Mouse (Mus musculus) brown adipose tissue, adult 24 weeks (tissue): ENCODE results near the gene Fyb2. TPM values are rescaled to one million over a fixed set of nuclear protein-coding genes. Genes with fewer than 3 reads are reported as not detected.

Experiments used
- H3K27ac ChIP-seq: fragments of 200-500 bp; replicated peaks from 2 replicates; pipeline ENCODE4 v1.5.1; 2012; ENCODE audit warnings: low read depth, mild to moderate bottlenecking, low read length
- H3K4me1 ChIP-seq: fragments of 200-500 bp; 2 replicates; pipeline ENCODE4 v1.6.1; 2012; ENCODE audit warnings: low read length, mixed read lengths; ENCODE audit not compliant: control insufficient read depth, insufficient read depth, insufficient read length
- H3K4me3 ChIP-seq: fragments of 200-500 bp; 2 replicates; pipeline ENCODE4 v1.5.1; 2012; ENCODE audit warnings: low read depth, mild to moderate bottlenecking, low read length, moderate library complexity; ENCODE audit not compliant: insufficient read depth
- polyA plus RNA-seq: library from polyadenylated mRNA; stranded (reverse); fragments of >200 nt; gene quantifications from 2 replicates; pipeline ENCODE4 v1.2.4, GENCODE M21; 2012; ENCODE audit not compliant: missing spikeins, insufficient read depth, insufficient read length

The Fyb2 gene
- polyA plus RNA-seq, 1 experiment: not detected

DNA sequence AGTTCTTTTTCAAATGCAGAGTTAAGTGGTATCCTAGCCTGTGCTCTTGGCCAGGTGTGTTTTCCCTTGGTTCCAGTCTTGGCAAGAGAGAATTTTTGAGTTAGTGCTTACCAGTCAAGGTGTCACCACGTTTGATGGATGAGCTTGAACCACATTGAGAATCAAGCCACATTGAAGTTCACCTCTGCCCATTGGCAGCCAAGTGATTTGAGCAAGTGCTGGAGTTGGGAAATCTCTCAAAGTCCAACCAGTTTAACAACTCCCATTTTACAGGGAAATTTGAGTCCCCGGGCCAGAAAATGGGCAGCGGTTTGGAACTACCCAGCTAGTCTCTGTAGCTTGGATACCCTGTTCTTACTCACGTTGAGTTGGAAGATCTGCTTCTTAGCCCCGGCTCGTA lies 4.8 kb downstream of the Fyb2 start:
- no peaks in the 10 kb centered on the region for H3K4me1 ChIP-seq
- no peak overlapping the region for H3K27ac ChIP-seq
- H3K4me3 ChIP-seq: no peak overlapping the region

DNA sequence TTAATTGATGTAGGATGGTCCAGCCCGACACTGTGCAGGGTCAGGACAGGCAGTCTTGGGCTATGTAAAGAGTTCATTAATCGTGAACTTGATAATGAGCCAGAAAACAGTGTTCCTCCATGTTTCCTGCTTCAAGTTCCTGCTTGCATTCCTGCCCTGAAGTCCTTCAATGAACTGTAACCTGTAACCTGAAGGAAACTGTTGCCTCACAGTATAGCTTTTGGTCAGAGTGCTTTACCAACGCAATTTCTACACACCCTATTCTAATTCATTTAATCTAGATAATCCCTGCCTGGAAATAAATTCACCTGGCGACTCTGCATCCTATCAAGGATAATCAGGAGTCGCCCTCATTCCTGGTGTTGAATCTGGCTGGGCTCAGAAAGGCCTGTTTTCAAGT lies 12.1 kb downstream of the Fyb2 start:
- no peak overlapping the region for H3K27ac ChIP-seq
- no peaks in the 10 kb centered on the region for H3K4me1 ChIP-seq

DNA sequence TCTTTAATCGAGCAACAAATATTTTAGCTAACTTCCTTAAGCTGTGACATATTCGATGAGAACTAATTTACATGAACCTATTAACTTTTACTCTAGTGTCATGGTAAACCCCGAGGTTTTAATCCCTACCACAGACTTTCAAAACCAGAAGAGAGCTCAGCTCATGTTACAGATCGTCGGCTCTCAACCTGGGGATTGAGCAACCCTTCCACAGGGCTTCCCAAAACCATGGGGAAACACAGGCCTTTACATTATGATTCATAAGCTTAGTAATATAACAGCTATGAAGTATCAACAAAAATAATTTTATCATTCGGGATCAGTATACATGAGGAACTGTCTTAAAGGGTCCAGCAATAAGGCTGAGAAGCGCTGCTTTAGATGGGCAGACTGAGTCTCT lies 15.9 kb downstream of the Fyb2 start:
- no peak overlapping the region for H3K4me3 ChIP-seq
- H3K4me1 ChIP-seq: no peaks in the 10 kb centered on the region
- H3K27ac ChIP-seq: no peak overlapping the region

More for the DNA sequence above, 12.1 kb downstream of the Fyb2 start:
- H3K4me3 ChIP-seq: no peak overlapping the region

DNA sequence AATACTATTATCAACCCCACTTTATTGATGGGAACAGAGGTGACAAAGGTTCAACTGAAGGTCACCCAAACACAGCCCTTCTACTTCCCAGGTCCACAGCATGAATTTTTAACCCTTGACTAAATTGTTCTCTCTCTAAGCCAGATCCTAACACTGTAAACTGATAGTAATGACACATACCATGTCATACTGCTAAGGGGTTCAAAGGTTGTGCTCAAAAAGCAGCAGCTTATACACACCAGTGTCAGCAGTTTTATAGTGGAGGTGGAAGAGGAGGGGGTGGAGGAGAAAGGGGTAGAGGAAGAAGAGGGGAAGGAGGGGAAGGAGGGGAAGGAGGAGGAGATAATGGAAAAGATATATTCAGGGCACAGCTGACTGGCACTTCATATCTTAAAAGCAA lies 20.4 kb downstream of the Fyb2 start:
- Histone ChIP-seq H3K27ac (no peak overlapping the region), H3K4me3 (no peak overlapping the region), H3K4me1 (no peaks in the 10 kb centered on the region)

DNA sequence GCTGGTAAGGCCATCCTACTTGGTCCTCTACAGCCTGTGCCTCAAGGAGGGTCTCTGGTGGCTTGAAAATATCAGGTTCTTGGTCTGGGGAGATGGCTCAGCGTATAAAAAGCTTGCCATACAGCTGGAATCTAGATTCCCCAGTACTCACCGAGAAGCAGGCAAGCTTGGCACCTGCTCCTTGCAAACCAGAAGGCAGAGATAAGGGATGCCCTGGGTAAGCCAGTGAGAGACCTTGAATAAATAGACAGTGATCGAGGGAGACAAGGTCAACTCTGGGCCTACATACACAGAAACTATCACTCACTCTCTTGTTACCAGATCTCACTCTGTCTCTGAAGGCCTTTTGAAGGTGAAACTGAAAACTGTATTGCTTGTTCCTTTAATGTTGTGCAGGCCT lies 21.7 kb downstream of the Fyb2 start:
- Histone ChIP-seq H3K27ac (no peak overlapping the region), H3K4me3 (no peak overlapping the region), H3K4me1 (no peaks in the 10 kb centered on the region)

DNA sequence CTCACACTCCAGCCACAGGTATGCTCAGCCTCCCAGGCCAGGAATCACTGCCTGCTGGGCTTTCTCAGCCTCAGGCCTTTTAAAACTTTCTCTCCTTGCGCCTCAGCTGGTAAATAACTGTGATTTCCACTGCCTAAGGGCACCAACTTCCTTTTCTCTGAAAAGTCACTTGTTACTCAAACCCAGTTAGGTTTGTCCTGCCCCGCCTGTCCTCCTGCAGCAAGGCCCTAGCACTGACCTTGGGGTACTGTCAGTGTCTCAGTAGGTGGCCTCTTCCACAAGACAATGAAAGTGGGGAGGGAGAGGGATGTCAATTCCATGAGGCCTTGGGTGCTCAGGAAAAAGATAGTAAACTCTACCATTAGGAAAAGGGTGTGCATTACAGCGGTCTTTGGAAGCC lies 22.2 kb downstream of the Fyb2 start:
- Histone ChIP-seq H3K27ac (no peak overlapping the region), H3K4me3 (no peak overlapping the region), H3K4me1 (no peaks in the 10 kb centered on the region)

DNA sequence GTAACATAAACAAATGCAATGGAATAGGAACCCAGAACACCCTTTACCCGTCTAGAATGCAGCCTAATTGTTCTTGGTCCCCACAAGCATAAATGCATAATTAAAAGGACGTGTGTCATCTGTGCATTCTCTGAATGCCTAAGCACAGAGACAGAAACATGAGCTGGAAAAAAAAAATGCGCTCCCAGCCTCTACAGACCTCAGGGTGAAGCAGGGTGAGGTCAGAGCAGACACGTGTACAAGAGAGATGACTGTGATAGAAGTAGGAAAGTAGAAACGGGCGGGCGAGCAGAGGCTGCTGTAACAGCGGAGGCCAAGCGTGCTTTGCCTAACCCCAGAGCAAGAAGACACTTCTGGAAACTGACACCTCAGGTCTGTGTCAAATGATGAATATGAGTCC lies 22.8 kb downstream of the Fyb2 start:
- H3K4me1 ChIP-seq: no peaks in the 10 kb centered on the region
- H3K27ac ChIP-seq: no peak overlapping the region
- no peak overlapping the region for H3K4me3 ChIP-seq

DNA sequence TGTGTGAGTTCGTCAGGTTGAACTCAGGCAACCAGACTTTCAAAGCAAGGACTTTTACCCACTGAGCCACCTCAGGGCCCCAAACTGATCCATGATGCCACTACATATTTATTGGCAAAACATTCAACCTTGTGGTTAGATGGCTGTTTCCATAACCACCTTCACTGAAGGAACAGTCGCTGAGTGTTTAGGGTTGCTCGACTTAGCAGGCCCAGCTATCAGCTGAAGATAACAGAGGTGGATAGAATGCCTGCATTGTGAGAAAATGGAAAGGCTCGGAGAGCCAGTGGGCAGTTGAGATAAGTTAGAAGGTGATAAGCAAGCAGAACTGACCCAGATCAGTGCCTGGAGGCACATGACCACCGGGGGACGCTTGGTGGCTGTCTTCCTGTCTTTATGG lies 26.3 kb downstream of the Fyb2 start:
- no peaks in the 10 kb centered on the region for H3K4me1 ChIP-seq
- no peak overlapping the region for H3K4me3 ChIP-seq
- H3K27ac ChIP-seq: no peak overlapping the region

DNA sequence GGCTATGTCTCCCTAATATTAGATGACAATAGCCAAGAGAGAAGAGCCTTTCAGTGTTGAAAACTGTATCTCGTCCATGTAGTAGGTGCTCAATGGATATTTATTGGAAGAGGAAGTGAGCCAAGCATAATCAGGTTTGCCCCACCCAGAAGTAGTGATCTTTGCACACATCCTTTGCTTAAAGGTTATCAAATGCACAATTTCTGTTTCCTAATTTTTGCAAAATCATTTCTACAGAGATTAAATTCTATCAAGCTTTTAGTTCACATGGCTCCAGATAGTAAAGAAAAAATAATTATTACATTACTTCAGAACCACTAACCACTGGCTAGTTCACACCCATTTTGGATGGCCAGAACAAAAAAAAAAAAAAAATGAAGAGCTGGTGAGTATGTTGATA lies 28.6 kb downstream of the Fyb2 start:
- no peaks in the 10 kb centered on the region for H3K4me1 ChIP-seq
- H3K27ac ChIP-seq: no peak overlapping the region
- no peak overlapping the region for H3K4me3 ChIP-seq

DNA sequence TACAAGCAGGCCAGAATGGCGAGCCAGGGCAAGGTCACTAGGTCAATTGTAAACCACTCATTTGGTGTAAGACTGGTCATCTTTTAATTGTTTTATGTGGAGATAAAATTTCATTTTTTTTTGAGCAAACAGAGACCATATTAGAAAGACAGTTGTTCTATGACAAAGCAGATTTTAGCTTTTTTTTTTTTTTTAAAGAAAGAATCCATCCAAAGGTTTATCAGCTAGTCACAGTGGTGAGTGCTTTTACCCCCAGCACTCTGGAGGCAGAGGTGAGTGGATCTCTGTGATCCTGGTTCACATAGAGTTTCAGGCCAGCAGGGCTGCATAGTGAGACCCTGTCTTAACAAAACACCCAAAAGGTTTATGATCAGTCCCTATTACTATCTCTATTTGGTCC lies 31.2 kb downstream of the Fyb2 start:
- Histone ChIP-seq H3K4me1 (no peaks in the 10 kb centered on the region; the same call in 1 of the 2 replicates), H3K27ac (no peak overlapping the region), H3K4me3 (no peak overlapping the region)

DNA sequence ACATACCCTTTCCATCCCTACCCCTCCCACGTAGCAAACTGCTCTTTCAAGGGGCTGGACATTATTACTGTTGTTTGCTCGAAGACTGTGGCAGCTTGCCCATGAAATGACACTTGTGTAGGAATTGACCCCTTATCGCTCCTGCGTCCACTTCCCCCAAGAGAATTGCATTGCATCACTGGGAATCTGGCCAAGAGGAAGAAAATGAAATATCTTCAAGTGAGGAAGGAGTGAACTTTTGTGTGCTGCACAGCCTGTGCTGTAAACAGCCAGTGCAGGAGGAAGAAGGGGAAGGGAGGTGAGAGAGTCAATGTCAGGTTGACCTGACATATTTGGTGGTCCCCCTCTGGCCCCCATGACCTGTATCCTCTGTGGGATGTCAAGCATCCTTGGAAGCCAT lies 35.6 kb downstream of the Fyb2 start:
- H3K27ac ChIP-seq: no peak overlapping the region
- H3K4me1 ChIP-seq: no peaks in the 10 kb centered on the region; the same call in 1 of the 2 replicates
- no peak overlapping the region for H3K4me3 ChIP-seq

DNA sequence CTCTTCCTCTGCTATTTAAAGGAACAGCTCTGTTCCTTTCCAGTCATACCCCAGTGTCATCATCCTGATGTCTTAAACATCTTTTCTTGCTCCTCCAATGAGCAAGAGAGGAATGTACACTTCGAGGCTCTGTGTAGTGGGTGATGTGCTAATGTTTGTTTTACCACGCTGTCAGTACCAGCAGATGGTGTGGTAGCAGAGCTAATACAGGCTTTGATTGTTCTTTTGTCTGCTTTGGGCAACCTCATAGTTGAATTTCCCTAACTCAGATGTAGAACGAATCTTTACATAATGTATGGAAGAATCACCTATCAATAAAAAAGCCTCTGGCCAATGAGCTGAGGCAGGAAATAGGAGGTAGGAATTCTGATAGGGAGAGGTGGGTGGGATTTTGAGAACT lies 36.0 kb downstream of the Fyb2 start:
- Histone ChIP-seq H3K27ac (no peak overlapping the region), H3K4me1 (no peaks in the 10 kb centered on the region; the same call in 1 of the 2 replicates), H3K4me3 (no peak overlapping the region)

DNA sequence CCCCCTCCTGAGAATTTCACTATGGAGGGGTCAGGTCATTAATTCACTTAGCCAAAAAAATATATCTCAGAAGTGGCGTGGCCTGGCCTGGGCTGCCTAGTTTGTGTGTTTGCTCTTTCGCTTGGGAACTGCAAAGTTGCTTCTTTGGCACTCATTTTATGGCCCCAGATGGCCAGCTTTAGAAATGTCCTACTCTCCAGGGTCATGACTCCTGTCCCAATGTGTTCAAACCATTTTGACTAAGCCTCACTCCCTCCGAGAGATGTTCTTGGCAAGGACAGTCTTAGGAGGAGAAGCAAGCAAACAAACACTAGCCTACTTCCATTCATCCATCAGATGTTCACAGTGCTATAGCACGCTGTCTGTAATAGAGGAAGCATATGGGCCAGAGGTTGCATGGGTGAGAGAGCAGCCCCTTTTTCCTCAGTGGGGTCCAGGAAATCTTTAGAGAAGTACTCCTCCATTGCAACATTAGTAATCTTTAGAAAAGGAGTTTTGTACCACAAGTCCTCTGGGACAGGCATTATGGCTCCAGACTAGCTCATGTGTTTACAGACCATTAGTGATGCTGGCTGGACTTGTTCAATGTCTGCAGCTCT lies 38.1 kb downstream of the Fyb2 start:
- Histone ChIP-seq H3K4me3 (no peak overlapping the region), H3K27ac (no peak overlapping the region), H3K4me1 (no peaks in the 10 kb centered on the region; the same call in 1 of the 2 replicates)

DNA sequence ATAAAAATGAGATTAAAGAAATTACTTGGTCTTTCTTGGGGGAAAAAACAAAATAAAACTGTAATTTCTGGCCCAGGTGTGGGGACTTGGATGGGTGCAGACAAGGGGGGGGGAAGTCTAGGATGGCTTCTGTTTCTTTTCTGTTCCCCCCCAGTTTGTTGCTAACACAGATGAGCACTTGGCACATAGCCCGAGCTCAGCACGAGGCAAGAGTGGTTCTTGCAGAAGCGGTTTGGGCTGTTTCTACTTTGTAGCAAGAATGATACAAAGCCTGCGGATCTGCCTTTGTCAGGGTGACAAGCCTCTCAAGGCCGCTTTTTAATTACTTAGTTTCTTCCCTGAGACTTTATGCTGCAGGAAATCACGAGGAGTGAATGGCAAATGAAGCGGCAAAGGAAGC lies 43.4 kb downstream of the Fyb2 start:
- no peak overlapping the region for H3K27ac ChIP-seq
- H3K4me1 ChIP-seq: no peaks in the 10 kb centered on the region
- no peak overlapping the region for H3K4me3 ChIP-seq

DNA sequence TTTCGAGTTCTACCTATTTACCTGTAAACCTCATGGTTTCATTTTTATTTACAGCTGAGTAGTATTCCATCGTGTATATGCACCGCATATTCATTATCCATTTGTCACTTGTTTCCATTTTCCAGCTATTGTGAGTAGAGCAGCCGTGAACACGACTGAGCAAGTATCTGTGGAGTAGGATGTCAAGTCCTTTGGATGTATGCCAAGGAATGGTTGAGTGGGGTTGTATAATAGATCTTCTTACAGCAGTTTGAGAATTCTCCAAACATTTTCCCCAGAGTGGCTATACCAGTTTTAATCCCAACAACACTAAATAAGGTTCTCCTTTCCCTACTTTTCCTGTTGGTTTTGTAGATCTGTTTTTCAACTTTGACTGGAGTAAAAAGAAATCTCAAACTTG lies 48.2 kb downstream of the Fyb2 start:
- Histone ChIP-seq H3K27ac (no peak overlapping the region), H3K4me3 (no peak overlapping the region), H3K4me1 (no peaks in the 10 kb centered on the region)

DNA sequence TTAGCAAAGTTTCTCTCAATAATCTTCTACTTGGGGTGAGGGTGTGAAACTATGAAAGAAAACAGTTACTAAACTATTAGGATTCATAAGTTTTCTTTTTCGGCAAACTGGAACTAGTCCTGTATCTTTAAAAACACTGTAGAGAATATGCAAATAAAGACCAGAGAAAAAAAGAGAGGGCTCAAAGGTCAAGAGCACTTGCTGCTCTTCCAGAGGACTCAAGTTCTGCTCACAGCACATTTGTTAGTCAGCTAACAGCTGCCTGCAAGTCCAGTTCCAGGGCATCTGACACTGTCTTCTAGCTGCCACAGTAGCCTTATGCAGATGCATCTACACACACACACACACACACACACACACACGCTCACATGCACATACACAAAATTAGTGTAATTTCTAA lies 59.4 kb downstream of the Fyb2 start:
- no peak overlapping the region for H3K4me3 ChIP-seq
- no peak overlapping the region for H3K27ac ChIP-seq
- H3K4me1 ChIP-seq: no peaks in the 10 kb centered on the region
